Mouse (Mus musculus): ENCODE results near the gene Dus4l. TPM values are rescaled to one million over a fixed set of nuclear protein-coding genes. Genes with fewer than 3 reads are reported as not detected.
"Not testable (repeated sequence)": the region's sequence is repeated elsewhere in the genome, so short reads cannot be mapped to it uniquely, and the experiment has no call there.

The Dus4l gene
- polyA plus RNA-seq, 1 experiment from 2014 or later: 13.4 TPM

- Histone ChIP-seq H3K4me3 (ENCODE audit: low read depth, low read length) (no peak overlapping the region), H3K4me1 (replicated peaks; ENCODE audit: control insufficient read depth, insufficient read depth, low read length) (peaks cover 3% of the 10 kb centered on the region; the same call in 1 of the 2 replicates), H3K27me3 (ENCODE audit: control insufficient read depth, insufficient read depth, low read length) (no peaks in the 10 kb centered on the region), H3K36me3 (ENCODE audit: control insufficient read depth, insufficient read depth, low read length) (no peaks in the 10 kb centered on the region), H3K9me3 (ENCODE audit: control insufficient read depth, low read length) (no peaks in the 10 kb centered on the region), H3K27ac (ENCODE audit: low read depth, low read length) (no peak overlapping the region), H3K4me2 (ENCODE audit: low read depth, low read length, severe bottlenecking) (no peak overlapping the region), H3K9ac (ENCODE audit: low read length) (no peak overlapping the region)
- WGBS: 97% methylated on average over 2 of the region's 2 CpGs
- no peak for ATAC-seq (replicated peaks; ENCODE audit: low FRiP score)
- no peak for DNase-seq (ENCODE audit: low spot score)
Observed at GRCm38 (mm10) chr12:31656841-31657240, 2.2 kb upstream of the Dus4l start.

GRCm38 (mm10) chr12:31654965-31655477 lies 395 bp upstream of the Dus4l start:
- Histone ChIP-seq H3K4me1 (replicated peaks; ENCODE audit: control insufficient read depth, insufficient read depth, low read length) (peaks cover 3% of the 10 kb centered on the region; the same call in 1 of the 2 replicates), H3K9ac (ENCODE audit: low read length) (peak overlapping the region; percentile 82), H3K4me2 (ENCODE audit: low read depth, low read length, severe bottlenecking) (peak overlapping the region; percentile 59), H3K36me3 (ENCODE audit: control insufficient read depth, insufficient read depth, low read length) (no peaks in the 10 kb centered on the region), H3K9me3 (ENCODE audit: control insufficient read depth, low read length) (no peaks in the 10 kb centered on the region), H3K4me3 (ENCODE audit: low read depth, low read length) (peak overlapping the region; percentile 84), H3K27me3 (ENCODE audit: control insufficient read depth, insufficient read depth, low read length) (no peaks in the 10 kb centered on the region), H3K27ac (ENCODE audit: low read depth, low read length) (no peak overlapping the region)
- WGBS: under 1% methylated on average over 29 of the region's 29 CpGs
- peak; percentile 68 for ATAC-seq (replicated peaks; ENCODE audit: low FRiP score)
- no peak for DNase-seq (ENCODE audit: low spot score)

GRCm38 (mm10) chr12:31653611-31654010 lies 1.0 kb downstream of the Dus4l start:
- Histone ChIP-seq H3K27me3 (ENCODE audit: control insufficient read depth, insufficient read depth, low read length) (no peaks in the 10 kb centered on the region), H3K9me3 (ENCODE audit: control insufficient read depth, low read length) (no peaks in the 10 kb centered on the region), H3K4me3 (ENCODE audit: low read depth, low read length) (0 out of 2 replicates have a peak overlapping the region, but pooled peaks have one; percentile 7), H3K27ac (ENCODE audit: low read depth, low read length) (no peak overlapping the region), H3K4me1 (replicated peaks; ENCODE audit: control insufficient read depth, insufficient read depth, low read length) (peaks cover 3% of the 10 kb centered on the region; the same call in 1 of the 2 replicates), H3K9ac (ENCODE audit: low read length) (no peak overlapping the region), H3K4me2 (ENCODE audit: low read depth, low read length, severe bottlenecking) (peak overlapping the region; percentile 12; the same call in 1 of the 2 replicates), H3K36me3 (ENCODE audit: control insufficient read depth, insufficient read depth, low read length) (no peaks in the 10 kb centered on the region)
- no peak for DNase-seq (ENCODE audit: low spot score)
- ATAC-seq (replicated peaks; ENCODE audit: low FRiP score): no peak
- WGBS: 82% methylated on average over 5 of the region's 5 CpGs

GRCm38 (mm10) chr12:31635240-31635607 lies 19.4 kb downstream of the Dus4l start:
- no peaks in the 10 kb centered on the region for H3K27me3 ChIP-seq (ENCODE audit: control insufficient read depth, insufficient read depth, low read length)
- H3K9ac ChIP-seq (ENCODE audit: low read length): peak overlapping the region; percentile 82
- peaks cover 5% of the 10 kb centered on the region; the same call in 1 of the 2 replicates for H3K4me1 ChIP-seq (replicated peaks; ENCODE audit: control insufficient read depth, insufficient read depth, low read length)
- no peak for DNase-seq (ENCODE audit: low spot score)
- no peak; the same call in 1 of the 2 replicates for ATAC-seq (replicated peaks; ENCODE audit: low FRiP score)
- no peak overlapping the region for H3K4me3 ChIP-seq (ENCODE audit: low read depth, low read length)
- 92% methylated on average over 3 of the region's 3 CpGs for WGBS
- no peak overlapping the region for H3K27ac ChIP-seq (ENCODE audit: low read depth, low read length)
- no peaks in the 10 kb centered on the region for H3K36me3 ChIP-seq (ENCODE audit: control insufficient read depth, insufficient read depth, low read length)
- peak overlapping the region; percentile 89; the same call in 1 of the 2 replicates for H3K4me2 ChIP-seq (ENCODE audit: low read depth, low read length, severe bottlenecking)
- H3K9me3 ChIP-seq (ENCODE audit: control insufficient read depth, low read length): no peaks in the 10 kb centered on the region

- peak; percentile 88 for ATAC-seq (replicated peaks; ENCODE audit: low FRiP score)
- H3K36me3 ChIP-seq (ENCODE audit: control insufficient read depth, insufficient read depth, low read length): no peaks in the 10 kb centered on the region
- H3K9ac ChIP-seq (ENCODE audit: low read length): peak within 1 kb of the TSS; percentile 82
- DNase-seq (ENCODE audit: low spot score): peak; percentile 89
- peaks cover 5% of the 10 kb centered on the region; the same call in 1 of the 2 replicates for H3K4me1 ChIP-seq (replicated peaks; ENCODE audit: control insufficient read depth, insufficient read depth, low read length)
- H3K27me3 ChIP-seq (ENCODE audit: control insufficient read depth, insufficient read depth, low read length): no peaks in the 10 kb centered on the region
- peak within 1 kb of the TSS; percentile 55 for H3K4me3 ChIP-seq (ENCODE audit: low read depth, low read length)
- H3K4me2 ChIP-seq (ENCODE audit: low read depth, low read length, severe bottlenecking): peak within 1 kb of the TSS; percentile 89
- no peak within 1 kb of the TSS for H3K27ac ChIP-seq (ENCODE audit: low read depth, low read length)
- H3K9me3 ChIP-seq (ENCODE audit: control insufficient read depth, low read length): no peaks in the 10 kb centered on the region
- 3% methylated on average over 51 of the region's 73 CpGs for WGBS
Observed at GRCm38 (mm10) chr12:31634343-31635239, 20.0 kb downstream of the Dus4l start, which contains the start of gene Bcap29. Bcap29 (minus strand) TSS chr12:31634658.

GRCm38 (mm10) chr12:31633970-31634342 lies 20.7 kb downstream of the Dus4l start:
- H3K4me1 ChIP-seq (replicated peaks; ENCODE audit: control insufficient read depth, insufficient read depth, low read length): peaks cover 5% of the 10 kb centered on the region; the same call in 1 of the 2 replicates
- H3K4me2 ChIP-seq (ENCODE audit: low read depth, low read length, severe bottlenecking): peak overlapping the region; percentile 89
- no peak overlapping the region for H3K27ac ChIP-seq (ENCODE audit: low read depth, low read length)
- peak overlapping the region; percentile 82 for H3K9ac ChIP-seq (ENCODE audit: low read length)
- peak; percentile 40; the same call in 1 of the 2 replicates for ATAC-seq (replicated peaks; ENCODE audit: low FRiP score)
- no peaks in the 10 kb centered on the region for H3K9me3 ChIP-seq (ENCODE audit: control insufficient read depth, low read length)
- WGBS: 11% methylated on average over 13 of the region's 13 CpGs
- H3K4me3 ChIP-seq (ENCODE audit: low read depth, low read length): peak overlapping the region; percentile 55
- H3K27me3 ChIP-seq (ENCODE audit: control insufficient read depth, insufficient read depth, low read length): no peaks in the 10 kb centered on the region
- no peaks in the 10 kb centered on the region for H3K36me3 ChIP-seq (ENCODE audit: control insufficient read depth, insufficient read depth, low read length)
- DNase-seq (ENCODE audit: low spot score): peak; percentile 62

GRCm38 (mm10) chr12:31628396-31628795 lies 26.2 kb downstream of the Dus4l start:
- 92% methylated on average over 9 of the region's 9 CpGs for WGBS
- H3K9ac ChIP-seq (ENCODE audit: low read length); ATAC-seq (replicated peaks; ENCODE audit: low FRiP score); H3K4me1 ChIP-seq (replicated peaks; ENCODE audit: control insufficient read depth, insufficient read depth, low read length); H3K27me3 ChIP-seq (ENCODE audit: control insufficient read depth, insufficient read depth, low read length); H3K4me3 ChIP-seq (ENCODE audit: low read depth, low read length); H3K27ac ChIP-seq (ENCODE audit: low read depth, low read length); H3K9me3 ChIP-seq (ENCODE audit: control insufficient read depth, low read length); H3K4me2 ChIP-seq (ENCODE audit: low read depth, low read length, severe bottlenecking); DNase-seq (ENCODE audit: low spot score); H3K36me3 ChIP-seq (ENCODE audit: control insufficient read depth, insufficient read depth, low read length): not testable (repeated sequence)

- Histone ChIP-seq H3K27ac (ENCODE audit: low read depth, low read length) (no peak overlapping the region), H3K4me2 (ENCODE audit: low read depth, low read length, severe bottlenecking) (no peak overlapping the region), H3K4me1 (replicated peaks; ENCODE audit: control insufficient read depth, insufficient read depth, low read length) (no peaks in the 10 kb centered on the region), H3K9me3 (ENCODE audit: control insufficient read depth, low read length) (no peaks in the 10 kb centered on the region), H3K9ac (ENCODE audit: low read length) (no peak overlapping the region), H3K27me3 (ENCODE audit: control insufficient read depth, insufficient read depth, low read length) (no peaks in the 10 kb centered on the region), H3K36me3 (ENCODE audit: control insufficient read depth, insufficient read depth, low read length) (no peaks in the 10 kb centered on the region; the same call in 1 of the 2 replicates), H3K4me3 (ENCODE audit: low read depth, low read length) (no peak overlapping the region)
- 88% methylated on average over 1 of the region's 1 CpGs for WGBS
- ATAC-seq (replicated peaks; ENCODE audit: low FRiP score) (no peak), DNase-seq (ENCODE audit: low spot score) (no peak)
Observed at GRCm38 (mm10) chr12:31625016-31625415, 29.6 kb downstream of the Dus4l start.
